Mouse (Mus musculus): ENCODE measurements around the gene Igfbp1. TPM values are rescaled to one million over a fixed set of nuclear protein-coding genes. Genes with fewer than 3 reads are reported as not detected.

Gene Igfbp1
- polyA plus RNA-seq, 1 experiment: 0.08 TPM

- Histone ChIP-seq H3K36me3 (ENCODE audit: control insufficient read depth) (no peaks in the 10 kb centered on the region), H3K9me3 (ENCODE audit: control insufficient read depth, low read length) (no peaks in the 10 kb centered on the region; the same call in 1 of the 2 replicates), H3K4me3 (replicated peaks) (no peak overlapping the region), H3K4me1 (ENCODE audit: control insufficient read depth) (no peaks in the 10 kb centered on the region), H3K27me3 (ENCODE audit: control insufficient read depth) (no peaks in the 10 kb centered on the region)
- TF ChIP-seq GATA1 (IDR thresholded peaks at IDR 0.05; ENCODE audit: low read length): no peak
- TF ChIP-seq TAL1 (IDR thresholded peaks at IDR 0.05; ENCODE audit: low read length): no peak
Observed at GRCm38 (mm10) chr11:7234981-7235609, 37.5 kb downstream of the Igfbp1 start.

GRCm38 (mm10) chr11:7236751-7237150 lies 39.2 kb downstream of the Igfbp1 start:
- Histone ChIP-seq H3K36me3 (ENCODE audit: control insufficient read depth) (no peaks in the 10 kb centered on the region), H3K27me3 (ENCODE audit: control insufficient read depth) (no peaks in the 10 kb centered on the region), H3K9me3 (ENCODE audit: control insufficient read depth, low read length) (no peaks in the 10 kb centered on the region; the same call in 1 of the 2 replicates), H3K4me3 (replicated peaks) (no peak overlapping the region), H3K4me1 (ENCODE audit: control insufficient read depth) (no peaks in the 10 kb centered on the region)
- TF ChIP-seq GATA1 (IDR thresholded peaks at IDR 0.05; ENCODE audit: low read length) (no peak), TAL1 (IDR thresholded peaks at IDR 0.05; ENCODE audit: low read length) (no peak)

GRCm38 (mm10) chr11:7237712-7238111 lies 40.1 kb downstream of the Igfbp1 start:
- Histone ChIP-seq H3K4me1 (ENCODE audit: control insufficient read depth) (no peaks in the 10 kb centered on the region), H3K4me3 (replicated peaks) (no peak overlapping the region), H3K9me3 (ENCODE audit: control insufficient read depth, low read length) (no peaks in the 10 kb centered on the region; the same call in 1 of the 2 replicates), H3K27me3 (ENCODE audit: control insufficient read depth) (no peaks in the 10 kb centered on the region), H3K36me3 (ENCODE audit: control insufficient read depth) (no peaks in the 10 kb centered on the region)
- TF ChIP-seq GATA1 (IDR thresholded peaks at IDR 0.05; ENCODE audit: low read length) (no peak), TAL1 (IDR thresholded peaks at IDR 0.05; ENCODE audit: low read length) (no peak)

GRCm38 (mm10) chr11:7238546-7238945 lies 41.0 kb downstream of the Igfbp1 start:
- Histone ChIP-seq H3K4me1 (ENCODE audit: control insufficient read depth) (no peaks in the 10 kb centered on the region), H3K9me3 (ENCODE audit: control insufficient read depth, low read length) (no peaks in the 10 kb centered on the region; the same call in 1 of the 2 replicates), H3K4me3 (replicated peaks) (no peak overlapping the region), H3K27me3 (ENCODE audit: control insufficient read depth) (no peaks in the 10 kb centered on the region), H3K36me3 (ENCODE audit: control insufficient read depth) (no peaks in the 10 kb centered on the region)
- TF ChIP-seq GATA1 (IDR thresholded peaks at IDR 0.05; ENCODE audit: low read length): no peak
- TF ChIP-seq TAL1 (IDR thresholded peaks at IDR 0.05; ENCODE audit: low read length): no peak

- no peaks in the 10 kb centered on the region; the same call in 1 of the 2 replicates for H3K9me3 ChIP-seq (ENCODE audit: control insufficient read depth, low read length)
- H3K36me3 ChIP-seq (ENCODE audit: control insufficient read depth): no peaks in the 10 kb centered on the region
- H3K4me1 ChIP-seq (ENCODE audit: control insufficient read depth): no peaks in the 10 kb centered on the region
- H3K4me3 ChIP-seq (replicated peaks): no peak overlapping the region
- no peak for TF ChIP-seq GATA1 (IDR thresholded peaks at IDR 0.05; ENCODE audit: low read length)
- TF ChIP-seq TAL1 (IDR thresholded peaks at IDR 0.05; ENCODE audit: low read length): no peak
- no peaks in the 10 kb centered on the region for H3K27me3 ChIP-seq (ENCODE audit: control insufficient read depth)
Observed at GRCm38 (mm10) chr11:7239041-7239740, 41.6 kb downstream of the Igfbp1 start.

GRCm38 (mm10) chr11:7244782-7245181 lies 47.2 kb downstream of the Igfbp1 start:
- Histone ChIP-seq H3K27me3 (ENCODE audit: control insufficient read depth) (no peaks in the 10 kb centered on the region), H3K9me3 (ENCODE audit: control insufficient read depth, low read length) (no peaks in the 10 kb centered on the region), H3K36me3 (ENCODE audit: control insufficient read depth) (no peaks in the 10 kb centered on the region), H3K4me1 (ENCODE audit: control insufficient read depth) (no peaks in the 10 kb centered on the region), H3K4me3 (replicated peaks) (no peak overlapping the region)
- no peak for TF ChIP-seq TAL1 (IDR thresholded peaks at IDR 0.05; ENCODE audit: low read length)
- no peak for TF ChIP-seq GATA1 (IDR thresholded peaks at IDR 0.05; ENCODE audit: low read length)

- TF ChIP-seq TAL1 (IDR thresholded peaks at IDR 0.05; ENCODE audit: low read length) (no peak), GATA1 (IDR thresholded peaks at IDR 0.05; ENCODE audit: low read length) (no peak)
- Histone ChIP-seq H3K9me3 (ENCODE audit: control insufficient read depth, low read length) (no peaks in the 10 kb centered on the region), H3K4me1 (ENCODE audit: control insufficient read depth) (no peaks in the 10 kb centered on the region), H3K4me3 (replicated peaks) (no peak overlapping the region), H3K36me3 (ENCODE audit: control insufficient read depth) (no peaks in the 10 kb centered on the region), H3K27me3 (ENCODE audit: control insufficient read depth) (no peaks in the 10 kb centered on the region)
Observed at GRCm38 (mm10) chr11:7250415-7250814, 52.8 kb downstream of the Igfbp1 start.

GRCm38 (mm10) chr11:7250870-7251269 lies 53.3 kb downstream of the Igfbp1 start:
- no peaks in the 10 kb centered on the region for H3K4me1 ChIP-seq (ENCODE audit: control insufficient read depth)
- H3K9me3 ChIP-seq (ENCODE audit: control insufficient read depth, low read length): no peaks in the 10 kb centered on the region
- H3K27me3 ChIP-seq (ENCODE audit: control insufficient read depth): no peaks in the 10 kb centered on the region
- no peaks in the 10 kb centered on the region for H3K36me3 ChIP-seq (ENCODE audit: control insufficient read depth)
- TF ChIP-seq TAL1 (IDR thresholded peaks at IDR 0.05; ENCODE audit: low read length) (no peak), GATA1 (IDR thresholded peaks at IDR 0.05; ENCODE audit: low read length) (no peak)
- no peak overlapping the region for H3K4me3 ChIP-seq (replicated peaks)

Other genes starting within 250 kb of the Igfbp1 start
- under 0.01 TPM in 1 of 2 replicates, not detected in the other for gene Adcy1, start 134.3 kb upstream of the Igfbp1 start, polyA plus RNA-seq (2012)
- not detected in 2 replicates for gene Gm11985, start 9.2 kb upstream of the Igfbp1 start, polyA plus RNA-seq (2012)
- 0.03 TPM in 1 of 2 replicates, not detected in the other for gene Igfbp3, start 16.1 kb downstream of the Igfbp1 start, polyA plus RNA-seq (2012)

Data from erythroblast, embryonic 14.5 days (primary cell).